9 mouse cellular contexts compared by ENCODE assay signal in genomic region chr1:118981943-118982804, GRCm38 (mm10).
DNase-seq lines count a peak whose midpoint lies in the region; ATAC-seq lines count a peak whose summit lies in the region.
"Had no signal": no experiment of that assay in that cellular context is flagged by ENCODE, and none has a peak within 500 bp of the region (broad histone marks: within the 10 kb centered on the region; RNA-seq: fewer than 3 reads in every experiment).

No protein-coding gene starts in this region.

- intact Hi-C loops in left cerebral cortex, postnatal 25 days (cut with DNase I) = no loop called here

- no peaks in the 10 kb centered on the region for H3K9me3 ChIP-seq in hindbrain, embryonic 11.5 days (ENCODE audit: control insufficient read depth, low read length)
- H3K9me3 ChIP-seq in midbrain, embryonic 12.5 days = no peaks in the 10 kb centered on the region
- no peaks in the 10 kb centered on the region for H3K9me3 ChIP-seq in stomach, embryonic 14.5 days (ENCODE audit: control insufficient read depth, low read depth, low read length)
- H3K9me3 ChIP-seq: liver, embryonic 13.5 days had no signal

- H3K4me1 ChIP-seq in hindbrain, embryonic 11.5 days (replicated peaks; ENCODE audit: control insufficient read depth, insufficient read depth, low read length) = peaks cover 20% of the 10 kb centered on the region
- H3K4me1 ChIP-seq in midbrain, embryonic 12.5 days = peaks cover 55% of the 10 kb centered on the region
- peaks cover 47% of the 10 kb centered on the region for H3K4me1 ChIP-seq in stomach, embryonic 14.5 days (ENCODE audit: control insufficient read depth, insufficient read depth, low read length)

- no peak overlapping the region for H3K4me2 ChIP-seq in hindbrain, embryonic 11.5 days (replicated peaks; ENCODE audit: low read depth, low read length)
- peak overlapping the region; percentile 12 for H3K4me2 ChIP-seq in midbrain, embryonic 12.5 days (replicated peaks)
- H3K4me2 ChIP-seq in stomach, embryonic 14.5 days (replicated peaks; ENCODE audit: low read depth, low read length) = peak overlapping the region; percentile 49
- H3K4me2 ChIP-seq: liver, embryonic 13.5 days had no signal

- H3K36me3 ChIP-seq in hindbrain, embryonic 11.5 days (ENCODE audit: control insufficient read depth, insufficient read depth, low read length) = no peaks in the 10 kb centered on the region
- H3K36me3 ChIP-seq in midbrain, embryonic 12.5 days = no peaks in the 10 kb centered on the region
- H3K36me3 ChIP-seq in stomach, embryonic 14.5 days (ENCODE audit: control insufficient read depth, insufficient read depth, low read length) = no peaks in the 10 kb centered on the region
- H3K36me3 ChIP-seq: liver, embryonic 13.5 days had no signal

- peak; percentile 86 for ATAC-seq in hindbrain, embryonic 11.5 days (ENCODE audit: low FRiP score)
- ATAC-seq in midbrain, embryonic 12.5 days (ENCODE audit: low FRiP score, low read depth) = peak; percentile 85
- peak; percentile 89 for ATAC-seq in stomach, embryonic 14.5 days (ENCODE audit: insufficient number of reproducible peaks, insufficient read depth, low FRiP score, low read depth)

- peak; percentile 48 for DNase-seq in 3134 (ENCODE audit: extremely low read depth, insufficient read length, low spot score)
- peak; percentile 33 for DNase-seq in brain, adult 2 months (ENCODE audit: low read depth, low spot score)
- DNase-seq in gastrocnemius, adult 18-20 months (ENCODE audit: low spot score) = peak; percentile 72
- DNase-seq in hindbrain, embryonic 11.5 days (ENCODE audit: low spot score) = peak; percentile 75
- DNase-seq in left cerebral cortex, postnatal 25 days (ENCODE audit: low spot score in 2 of 2) = peak; percentile 13 to 14
- no peak for DNase-seq in cerebellum, adult 11 months
- DNase-seq: liver, embryonic 13.5 days had no signal

- WGBS in hindbrain, embryonic 11.5 days = 21% methylated on average over 16 of the region's 16 CpGs
- WGBS in midbrain, embryonic 12.5 days = 25% methylated on average over 16 of the region's 16 CpGs
- WGBS in stomach, embryonic 14.5 days = 14% methylated on average over 16 of the region's 16 CpGs

- no peaks in the 10 kb centered on the region for H3K27me3 ChIP-seq in hindbrain, embryonic 11.5 days (ENCODE audit: control insufficient read depth, insufficient read depth, low read length)
- H3K27me3 ChIP-seq in midbrain, embryonic 12.5 days = no peaks in the 10 kb centered on the region
- H3K27me3 ChIP-seq in stomach, embryonic 14.5 days (ENCODE audit: control insufficient read depth, insufficient read depth, low read length) = no peaks in the 10 kb centered on the region
- H3K27me3 ChIP-seq: liver, embryonic 13.5 days had no signal

- no peak overlapping the region for H3K9ac ChIP-seq in hindbrain, embryonic 11.5 days (ENCODE audit: low read depth, low read length)
- 0 out of 2 replicates have a peak overlapping the region, but pooled peaks have one; percentile 24 for H3K9ac ChIP-seq in midbrain, embryonic 12.5 days (replicated peaks)
- H3K9ac ChIP-seq in stomach, embryonic 14.5 days (replicated peaks; ENCODE audit: low read depth, low read length) = 0 out of 2 replicates have a peak overlapping the region, but pooled peaks have one; percentile 3
- H3K9ac ChIP-seq: liver, embryonic 13.5 days had no signal

- peak overlapping the region; percentile 78 for H3K27ac ChIP-seq in hindbrain, embryonic 11.5 days (ENCODE audit: low read depth, low read length)
- H3K27ac ChIP-seq in midbrain, embryonic 12.5 days (replicated peaks) = peak overlapping the region; percentile 78
- peak overlapping the region; percentile 97 for H3K27ac ChIP-seq in stomach, embryonic 14.5 days (ENCODE audit: low read length)
- H3K27ac ChIP-seq: liver, embryonic 13.5 days had no signal

- no peak overlapping the region for H3K4me3 ChIP-seq in hindbrain, embryonic 11.5 days (ENCODE audit: low read depth, low read length)
- no peak overlapping the region for H3K4me3 ChIP-seq in midbrain, embryonic 12.5 days
- peak overlapping the region; percentile 27 for H3K4me3 ChIP-seq in stomach, embryonic 14.5 days (ENCODE audit: low read depth, low read length)
- H3K4me3 ChIP-seq: liver, embryonic 13.5 days had no signal
